Mouse (Mus musculus): ENCODE measurements at regions not wholly inside any gene's neighbourhood (a gene's known extent, or its start where the extent isn't known, plus 50 kb on each side); places are given as distances from the start of the nearest gene placed in this dataset.

- TF ChIP-seq EP300 (optimal IDR thresholded peaks at IDR 0.05), result no peak
- no peak for TF ChIP-seq CTCF (IDR thresholded peaks at IDR 0.05; ENCODE audit: low read depth)
Measured at GRCm38 (mm10) chr15:11729381-11729780, 177.7 kb downstream of the Npr3 start.

Measured in stomach, postnatal 0 days (tissue).